8 mouse cellular contexts compared by ENCODE assay signal in genomic region chr2:30966826-30967225, GRCm38 (mm10). TPM values are rescaled to one million over a fixed set of nuclear protein-coding genes. Genes with fewer than 3 reads are reported as not detected.
DNase-seq lines count a peak whose midpoint lies in the region; ATAC-seq and TF ChIP-seq lines count a peak whose summit lies in the region.

No protein-coding gene starts in this region.

- H3K36me3 ChIP-seq in testis, adult 2 months (ENCODE audit: control insufficient read depth, insufficient read depth, low read length) = peaks cover 3% of the 10 kb centered on the region; the same call in 1 of the 2 replicates
- peaks cover 54% of the 10 kb centered on the region for H3K36me3 ChIP-seq in limb, embryonic 12.5 days
- H3K36me3 ChIP-seq in neural tube, embryonic 12.5 days = peaks cover 44% of the 10 kb centered on the region

- no peak for ATAC-seq in limb, embryonic 12.5 days (ENCODE audit: insufficient number of reproducible peaks, insufficient read depth, low FRiP score, low TSS enrichment, low read depth)
- no peak for ATAC-seq in neural tube, embryonic 12.5 days (ENCODE audit: low FRiP score, low read depth)

- no peak overlapping the region for H3K27ac ChIP-seq in testis, adult 2 months (ENCODE audit: control insufficient read depth, insufficient read depth, low read depth, low read length)
- H3K27ac ChIP-seq in embryonic fibroblast, embryonic 13.5 days (ENCODE audit: insufficient read depth, low read length) = no peak overlapping the region
- no peak overlapping the region for H3K27ac ChIP-seq in limb, embryonic 12.5 days
- H3K27ac ChIP-seq in neural tube, embryonic 12.5 days = no peak overlapping the region

- intact Hi-C loops in left cerebral cortex, postnatal 4 days (cut with DNase I) = no loop called here

- TF ChIP-seq CTCF in testis, adult 2 months (IDR thresholded peaks at IDR 0.05; ENCODE audit: control insufficient read depth, insufficient read depth, insufficient replicate concordance, low read depth, low read length) = no peak
- no peak for TF ChIP-seq CTCF in embryonic fibroblast, embryonic 13.5 days (IDR thresholded peaks at IDR 0.05; ENCODE audit: borderline replicate concordance, insufficient read depth, low read length)

- no peak for TF ChIP-seq POLR2A in testis, adult 2 months (IDR thresholded peaks at IDR 0.05; ENCODE audit: control insufficient read depth, low read depth, low read length)
- TF ChIP-seq POLR2A in embryonic fibroblast, embryonic 13.5 days (IDR thresholded peaks at IDR 0.05; ENCODE audit: low read depth, low read length) = no peak

- peak overlapping the region; percentile 90 for H3K9ac ChIP-seq in limb, embryonic 12.5 days (replicated peaks)
- H3K9ac ChIP-seq in neural tube, embryonic 12.5 days = peak overlapping the region; percentile 94

- H3K27me3 ChIP-seq in testis, adult 2 months (ENCODE audit: control insufficient read depth, insufficient read depth, low read length) = no peaks in the 10 kb centered on the region
- no peaks in the 10 kb centered on the region for H3K27me3 ChIP-seq in limb, embryonic 12.5 days
- H3K27me3 ChIP-seq in neural tube, embryonic 12.5 days (replicated peaks) = no peaks in the 10 kb centered on the region

- H3K9me3 ChIP-seq in limb, embryonic 12.5 days = peaks cover 5% of the 10 kb centered on the region; the same call in 1 of the 2 replicates
- no peaks in the 10 kb centered on the region for H3K9me3 ChIP-seq in neural tube, embryonic 12.5 days

- peaks cover 7% of the 10 kb centered on the region for H3K4me1 ChIP-seq in testis, adult 2 months (ENCODE audit: control insufficient read depth, insufficient read depth, low read length)
- H3K4me1 ChIP-seq in embryonic fibroblast, embryonic 13.5 days (ENCODE audit: control insufficient read depth, insufficient read depth, low read length) = no peaks in the 10 kb centered on the region; the same call in 1 of the 2 replicates
- peaks cover 21% of the 10 kb centered on the region for H3K4me1 ChIP-seq in limb, embryonic 12.5 days (replicated peaks)
- H3K4me1 ChIP-seq in neural tube, embryonic 12.5 days = peaks cover 19% of the 10 kb centered on the region

- DNase-seq in testis, postnatal 10 days (ENCODE audit: low spot score) = no peak
- DNase-seq in adrenal gland, adult 2 months = no peak
- no peak for DNase-seq in left cerebral cortex, postnatal 4 days
- no peak for DNase-seq in gastrocnemius, postnatal 25 days

- 20% methylated on average over 16 of the region's 16 CpGs for WGBS in limb, embryonic 12.5 days
- WGBS in neural tube, embryonic 12.5 days = 26% methylated on average over 16 of the region's 16 CpGs

- H3K4me3 ChIP-seq in testis, adult 2 months (ENCODE audit: control insufficient read depth, low read depth, low read length) = peak overlapping the region; percentile 98
- peak overlapping the region; percentile 72 for H3K4me3 ChIP-seq in embryonic fibroblast, embryonic 13.5 days (ENCODE audit: insufficient read depth, low read length)
- H3K4me3 ChIP-seq in limb, embryonic 12.5 days (replicated peaks) = peak overlapping the region; percentile 98
- H3K4me3 ChIP-seq in neural tube, embryonic 12.5 days = peak overlapping the region; percentile 94

- peak overlapping the region; percentile 93 for H3K4me2 ChIP-seq in limb, embryonic 12.5 days
- H3K4me2 ChIP-seq in neural tube, embryonic 12.5 days (replicated peaks) = peak overlapping the region; percentile 86

RNA-seq across cellular contexts. Expression of gene Tor1a, which starts 0.9 kb away (rescaled TPM):
- 10.5 and 11.1 TPM in 2 replicates for polyA plus RNA-seq in testis, adult 2 months (2012; rRNA removed)
- polyA plus RNA-seq in embryonic fibroblast, embryonic 13.5 days (2011; ENCODE audit: insufficient read length, low read depth, missing spikeins) = 31.5 and 38.9 TPM in 2 replicates
- polyA plus RNA-seq in limb, embryonic 12.5 days (2016; fragmentation: Nextera tagmentation; extraction: Ambion mirVana) = 84.3 and 88.0 TPM in 2 replicates
- polyA plus RNA-seq in neural tube, embryonic 12.5 days (2016; fragmentation: Nextera tagmentation; extraction: Ambion mirVana) = 80.9 and 91.1 TPM in 2 replicates
- total RNA-seq in adrenal gland, adult 2 months (2021) = 10 to 100 TPM; 33.5 to 37.5 TPM
- 57.0 and 60.9 TPM in 2 replicates for polyA plus RNA-seq in adrenal gland, adult 2 months (2012; rRNA removed)
- total RNA-seq in left cerebral cortex, postnatal 4 days (2021) = 10 to 100 TPM; 44.7 to 48.7 TPM
- total RNA-seq in gastrocnemius, postnatal 25 days (2021) = 1 to 10 TPM; 4.3 to 5.9 TPM

RNA-seq across cellular contexts. Expression of gene Tor1b, which starts 14.1 kb away (rescaled TPM):
- polyA plus RNA-seq in testis, adult 2 months (2012; rRNA removed) = 12.9 and 14.0 TPM in 2 replicates
- 43.9 and 47.1 TPM in 2 replicates for polyA plus RNA-seq in embryonic fibroblast, embryonic 13.5 days (2011; ENCODE audit: insufficient read length, low read depth, missing spikeins)
- polyA plus RNA-seq in limb, embryonic 12.5 days (2016; fragmentation: Nextera tagmentation; extraction: Ambion mirVana) = 30.7 and 32.0 TPM in 2 replicates
- polyA plus RNA-seq in neural tube, embryonic 12.5 days (2016; fragmentation: Nextera tagmentation; extraction: Ambion mirVana) = 20.4 and 20.7 TPM in 2 replicates
- 10 to 100 TPM; 49.6 to 51.2 TPM for total RNA-seq in adrenal gland, adult 2 months (2021)
- 61.7 and 81.7 TPM in 2 replicates for polyA plus RNA-seq in adrenal gland, adult 2 months (2012; rRNA removed)
- 10 to 100 TPM; 28.5 to 28.9 TPM for total RNA-seq in left cerebral cortex, postnatal 4 days (2021)
- total RNA-seq in gastrocnemius, postnatal 25 days (2021) = 10 to 100 TPM; 19.0 to 19.3 TPM

RNA-seq across cellular contexts. Expression of gene BC005624, which starts 15.2 kb away (rescaled TPM):
- 19.9 and 23.7 TPM in 2 replicates for polyA plus RNA-seq in testis, adult 2 months (2012; rRNA removed)
- polyA plus RNA-seq in embryonic fibroblast, embryonic 13.5 days (2011; ENCODE audit: insufficient read length, low read depth, missing spikeins) = 31.6 and 33.6 TPM in 2 replicates
- polyA plus RNA-seq in limb, embryonic 12.5 days (2016; fragmentation: Nextera tagmentation; extraction: Ambion mirVana) = 55.9 and 57.8 TPM in 2 replicates
- 81.7 and 85.0 TPM in 2 replicates for polyA plus RNA-seq in neural tube, embryonic 12.5 days (2016; fragmentation: Nextera tagmentation; extraction: Ambion mirVana)
- total RNA-seq in adrenal gland, adult 2 months (2021) = 10 to 100 TPM; 45.3 to 50.7 TPM
- 5.6 and 7.8 TPM in 2 replicates for polyA plus RNA-seq in adrenal gland, adult 2 months (2012; rRNA removed)
- total RNA-seq in left cerebral cortex, postnatal 4 days (2021) = 10 to 100 TPM; 52.1 to 55.8 TPM
- total RNA-seq in gastrocnemius, postnatal 25 days (2021) = 10 to 100 TPM; 21.2 to 21.3 TPM

RNA-seq across cellular contexts. Expression of gene Usp20, which starts 15.3 kb away (rescaled TPM):
- polyA plus RNA-seq in testis, adult 2 months (2012; rRNA removed) = 68.1 and 76.9 TPM in 2 replicates
- 9.9 and 10.4 TPM in 2 replicates for polyA plus RNA-seq in embryonic fibroblast, embryonic 13.5 days (2011; ENCODE audit: insufficient read length, low read depth, missing spikeins)
- polyA plus RNA-seq in limb, embryonic 12.5 days (2016; fragmentation: Nextera tagmentation; extraction: Ambion mirVana) = 18.5 and 20.6 TPM in 2 replicates
- 42.3 and 43.0 TPM in 2 replicates for polyA plus RNA-seq in neural tube, embryonic 12.5 days (2016; fragmentation: Nextera tagmentation; extraction: Ambion mirVana)
- total RNA-seq in adrenal gland, adult 2 months (2021) = 10 to 100 TPM; 24.2 to 38.1 TPM
- 21.1 and 32.9 TPM in 2 replicates for polyA plus RNA-seq in adrenal gland, adult 2 months (2012; rRNA removed)
- total RNA-seq in left cerebral cortex, postnatal 4 days (2021) = 10 to 100 TPM; 54.7 to 61.3 TPM
- 10 to 100 TPM in 1 of 2 experiments, 1 to 10 TPM in 1; 8.4 to 14.3 TPM for total RNA-seq in gastrocnemius, postnatal 25 days (2021)

RNA-seq across cellular contexts. Expression of gene Ptges, which starts 37.2 kb away (rescaled TPM):
- polyA plus RNA-seq in testis, adult 2 months (2012; rRNA removed) = 3.9 and 15.6 TPM in 2 replicates
- polyA plus RNA-seq in embryonic fibroblast, embryonic 13.5 days (2011; ENCODE audit: insufficient read length, low read depth, missing spikeins) = 37.2 and 41.3 TPM in 2 replicates
- 11.5 and 12.8 TPM in 2 replicates for polyA plus RNA-seq in limb, embryonic 12.5 days (2016; fragmentation: Nextera tagmentation; extraction: Ambion mirVana)
- 2.9 and 3.7 TPM in 2 replicates for polyA plus RNA-seq in neural tube, embryonic 12.5 days (2016; fragmentation: Nextera tagmentation; extraction: Ambion mirVana)
- 10 to 100 TPM; 25.4 to 34.1 TPM for total RNA-seq in adrenal gland, adult 2 months (2021)
- 37.9 and 73.5 TPM in 2 replicates for polyA plus RNA-seq in adrenal gland, adult 2 months (2012; rRNA removed)
- total RNA-seq in left cerebral cortex, postnatal 4 days (2021) = 1 to 10 TPM; 4.9 to 6.9 TPM
- 1 to 10 TPM; 4.1 to 6.9 TPM for total RNA-seq in gastrocnemius, postnatal 25 days (2021)
